Mouse (Mus musculus) MEL (cell line): ENCODE measurements around the gene Nlk. TPM values are rescaled to one million over a fixed set of nuclear protein-coding genes. Genes with fewer than 3 reads are reported as not detected.
A peak's percentile ranks its signal among the peaks of the same experiment; 100 is the strongest.
"Not testable (repeated sequence)": the region's sequence is repeated elsewhere in the genome, so short reads cannot be mapped to it uniquely, and the experiment has no call there.

ENCODE experiments used
- DNase-seq: peaks from one replicate; pipeline ENCODE4 v3.0.0; 2011; ENCODE audit warnings: low read depth, low spot score
- H3K27ac ChIP-seq: 2 replicates; pipeline ENCODE4 v1.5.1; 2012; ENCODE audit warnings: low read depth, mild to moderate bottlenecking, control low read depth, low read length, moderate library complexity; ENCODE audit not compliant: control insufficient read depth
- H3K27me3 ChIP-seq, 2 experiments: fragments of 150-350 bp in 1 of 2; sonication (generic) in 1 of 2; 2 replicates each; pipeline ENCODE4 v1.6.1; 2012; ENCODE audit warnings: low read length in 2 of 2, mild to moderate bottlenecking in 2 of 2, improper control_type of control experiment in 1 of 2, moderate library complexity in 1 of 2; ENCODE audit not compliant: insufficient read depth in 2 of 2, control insufficient read depth in 1 of 2
- H3K36me3 ChIP-seq, 2 experiments: 2 replicates each; pipeline ENCODE4 v1.6.1; 2012 to 2014; ENCODE audit warnings: low read length in 2 of 2, improper control_type of control experiment in 1 of 2, inconsistent platforms in 1 of 2, mild to moderate bottlenecking in 1 of 2; ENCODE audit not compliant: insufficient read depth in 2 of 2, control insufficient read depth in 1 of 2
- H3K4me1 ChIP-seq, 2 experiments: fragments of 150-350 bp in 1 of 2; sonication (generic) in 1 of 2; 2 replicates each; pipeline ENCODE4 v1.6.1; 2012; ENCODE audit warnings: low read length in 2 of 2, improper control_type of control experiment in 1 of 2, mild to moderate bottlenecking in 1 of 2; ENCODE audit not compliant: insufficient read depth in 2 of 2, control insufficient read depth in 1 of 2
- H3K4me3 ChIP-seq, 2 experiments: fragments of 150-350 bp in 1 of 2; sonication (generic) in 1 of 2; 2 replicates each; pipeline ENCODE4 v1.5.1; 2012; ENCODE audit warnings: low read depth in 2 of 2, low read length in 2 of 2, mild to moderate bottlenecking in 2 of 2, moderate library complexity in 2 of 2, control low read depth in 1 of 2, improper control_type of control experiment in 1 of 2; ENCODE audit not compliant: control insufficient read depth in 1 of 2, insufficient read depth in 1 of 2
- H3K79me2 ChIP-seq: 2 replicates; pipeline ENCODE4 v1.6.1; 2012; ENCODE audit warnings: mild to moderate bottlenecking, low read length, moderate library complexity; ENCODE audit not compliant: control insufficient read depth, poor library complexity, insufficient read depth
- H3K9ac ChIP-seq: 2 replicates; pipeline ENCODE4 v1.6.1; 2012; ENCODE audit warnings: low read depth, mild to moderate bottlenecking, control low read depth, low read length, moderate library complexity; ENCODE audit not compliant: control insufficient read depth, poor library complexity, severe bottlenecking
- H3K9me3 ChIP-seq: fragments of 150-350 bp; sonication (generic); replicated peaks from 2 replicates; pipeline ENCODE4 v1.6.1; 2012; ENCODE audit warnings: mild to moderate bottlenecking, low read length, improper control_type of control experiment, moderate library complexity; ENCODE audit not compliant: insufficient read depth
- CTCF ChIP-seq, 3 experiments: IDR thresholded peaks in 2 of 3; conservative IDR thresholded peaks in 1 of 3; 2 replicates each; pipeline ENCODE4 v1.5.1; 2011 to 2012; ENCODE audit warnings: low read length in 3 of 3, low read depth in 2 of 3, mild to moderate bottlenecking in 2 of 3, improper control_type of control experiment in 1 of 3, inconsistent platforms in 1 of 3, mixed read lengths in 1 of 3, moderate library complexity in 1 of 3; ENCODE audit not compliant: control insufficient read depth in 1 of 3, insufficient read depth in 1 of 3, poor library complexity in 1 of 3, severe bottlenecking in 1 of 3
- E2F4 ChIP-seq: IDR thresholded peaks from 2 replicates; pipeline ENCODE4 v1.6.1; 2011; ENCODE audit warnings: low read depth, low read length, improper control_type of control experiment, borderline replicate concordance
- ELF1 ChIP-seq: IDR thresholded peaks from 2 replicates; pipeline ENCODE4 v1.6.1; 2014; ENCODE audit warnings: low read depth, mild to moderate bottlenecking, inconsistent platforms, low read length, improper control_type of control experiment, moderate library complexity
- EP300 ChIP-seq, 2 experiments: IDR thresholded peaks; 2 replicates each; pipeline ENCODE4 v1.6.1; 2011; ENCODE audit warnings: improper control_type of control experiment in 2 of 2, low read length in 2 of 2, low read depth in 1 of 2, mild to moderate bottlenecking in 1 of 2
- ETS1 ChIP-seq: IDR thresholded peaks from 2 replicates; pipeline ENCODE4 v1.6.1; 2012; ENCODE audit warnings: low read depth, mild to moderate bottlenecking, inconsistent platforms, low read length, improper control_type of control experiment, moderate library complexity
- JUND ChIP-seq: IDR thresholded peaks from 2 replicates; pipeline ENCODE4 v1.6.1; 2011; ENCODE audit warnings: low read depth, mild to moderate bottlenecking, improper control_type of control experiment, low read length
- KAT2A ChIP-seq: conservative IDR thresholded peaks from 2 replicates; pipeline ENCODE4 v1.6.1; 2012; ENCODE audit warnings: low read depth, low read length, improper control_type of control experiment, inconsistent platforms
- MAFK ChIP-seq: IDR thresholded peaks from 2 replicates; pipeline ENCODE4 v1.6.1; 2011; ENCODE audit warnings: low read depth, mild to moderate bottlenecking, low read length, improper control_type of control experiment, borderline replicate concordance
- MAZ ChIP-seq: IDR thresholded peaks from 2 replicates; pipeline ENCODE4 v1.6.1; 2012; ENCODE audit warnings: low read depth, mild to moderate bottlenecking, inconsistent platforms, low read length, improper control_type of control experiment
- MEF2A ChIP-seq: IDR thresholded peaks from 2 replicates; pipeline ENCODE4 v1.6.1; 2014; ENCODE audit warnings: low read depth, mild to moderate bottlenecking, inconsistent platforms, low read length, improper control_type of control experiment; ENCODE audit not compliant: poor library complexity, insufficient replicate concordance, severe bottlenecking; ENCODE audit errors: extremely low read depth
- MYC ChIP-seq: IDR thresholded peaks from 2 replicates; pipeline ENCODE4 v1.6.1; 2011; ENCODE audit warnings: low read depth, mild to moderate bottlenecking, low read length, improper control_type of control experiment, moderate library complexity
- RAD21 ChIP-seq: IDR thresholded peaks from 2 replicates; pipeline ENCODE4 v1.6.1; 2011; ENCODE audit warnings: mild to moderate bottlenecking, low read depth, low read length, improper control_type of control experiment
- SMC3 ChIP-seq: IDR thresholded peaks from 2 replicates; pipeline ENCODE4 v1.6.1; 2011; ENCODE audit warnings: low read depth, low read length, improper control_type of control experiment
- TBP ChIP-seq: IDR thresholded peaks from 2 replicates; pipeline ENCODE4 v1.8.0; 2011; ENCODE audit warnings: low read depth, low read length, improper control_type of control experiment
- UBTF ChIP-seq: IDR thresholded peaks from 2 replicates; pipeline ENCODE4 v1.6.1; 2012; ENCODE audit warnings: low read depth, mild to moderate bottlenecking, inconsistent platforms, low read length, improper control_type of control experiment, moderate library complexity, borderline replicate concordance; ENCODE audit not compliant: insufficient read depth
- USF2 ChIP-seq, 2 experiments: IDR thresholded peaks; 2 replicates each; pipeline ENCODE4 v1.6.1; 2011 to 2012; ENCODE audit warnings: improper control_type of control experiment in 2 of 2, low read length in 2 of 2, borderline replicate concordance in 1 of 2, inconsistent platforms in 1 of 2, low read depth in 1 of 2, mild to moderate bottlenecking in 1 of 2; ENCODE audit not compliant: insufficient read depth in 1 of 2
- ZC3H11A ChIP-seq: IDR thresholded peaks from 2 replicates; pipeline ENCODE4 v1.6.1; 2012; ENCODE audit warnings: low read depth, mild to moderate bottlenecking, inconsistent platforms, low read length, improper control_type of control experiment
- ZKSCAN1 ChIP-seq: IDR thresholded peaks from 2 replicates; pipeline ENCODE4 v1.6.1; 2012; ENCODE audit warnings: low read depth, mild to moderate bottlenecking, inconsistent platforms, low read length, improper control_type of control experiment, moderate library complexity
- polyA plus RNA-seq, 2 experiments: library from polyadenylated mRNA; stranded (reverse) in 1 of 2; unstranded in 1 of 2; fragments of >175 nt in 1 of 2; fragments of >200 nt in 1 of 2; gene quantifications; 2 replicates each; pipeline versions ENCODE4 v1.2.1 to v1.2.4; 2012; ENCODE audit warnings: low replicate concordance in 2 of 2, low read depth in 1 of 2; ENCODE audit not compliant: insufficient read length in 2 of 2, insufficient read depth in 1 of 2, missing spikeins in 1 of 2
- total RNA-seq: library from RNA; depleted of rRNA; stranded (reverse); fragments of 300-350 nt; gene quantifications from 2 replicates; pipeline ENCODE4 v1.2.3, GENCODE M21; 2012

Nlk gene
- total and polyA plus RNA-seq, 3 experiments, result 16.9 to 17.9 TPM; not detected in 1

DNA sequence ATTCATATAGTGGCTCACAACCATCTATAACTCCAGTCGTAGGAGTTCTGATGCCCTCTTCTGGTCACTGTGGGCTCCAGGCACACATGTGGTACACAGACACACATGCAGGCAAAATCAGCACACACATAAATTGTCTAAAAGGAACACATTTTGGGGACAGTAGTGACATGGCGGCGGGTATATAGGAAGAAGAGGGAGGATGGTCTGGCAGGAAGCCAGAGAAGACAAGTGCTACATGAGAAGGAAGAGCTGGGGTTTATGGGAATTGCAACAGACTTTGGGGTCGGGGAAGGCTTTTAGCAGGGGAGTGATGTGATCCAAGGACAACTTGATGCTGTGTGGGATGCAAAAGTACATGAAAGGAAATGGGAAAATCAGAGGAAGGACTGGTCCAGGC lies 162.7 kb downstream of the Nlk start:
- TF ChIP-seq CTCF (IDR thresholded peaks at IDR 0.05 in 2 of 3, conservative IDR thresholded peaks at IDR 0.05 in 1 of 3; ENCODE audit: control insufficient read depth in 1 of 3, insufficient read depth in 1 of 3, low read depth in 2 of 3, low read length in 3 of 3, poor library complexity in 1 of 3, severe bottlenecking in 1 of 3) (peak; percentile 19 to 43 (median 29); a peak in 5 of 6 replicates), RAD21 (peak; percentile 11), USF2 (IDR thresholded peaks at IDR 0.05; ENCODE audit: borderline replicate concordance in 1 of 2, insufficient read depth in 1 of 2, low read depth in 1 of 2, low read length in 2 of 2) (no peak), SMC3 (peak; percentile 29; the same call in 1 of the 2 replicates), ZKSCAN1 (no peak), TBP (no peak)
- no peak overlapping the region for H3K9ac ChIP-seq
- peaks cover 0 to 34% of the 10 kb centered on the region in 2 experiments; a peak in 3 of 4 replicates for H3K4me1 ChIP-seq
- no peaks in the 10 kb centered on the region for H3K9me3 ChIP-seq
- H3K36me3 ChIP-seq, result peaks cover 3 to 25% of the 10 kb centered on the region in 2 experiments
- H3K27ac ChIP-seq, result no peak overlapping the region
- H3K79me2 ChIP-seq, result peaks cover 23% of the 10 kb centered on the region
- no peak overlapping the region for H3K4me3 ChIP-seq
- DNase-seq, result no peak
- no peaks in the 10 kb centered on the region for H3K27me3 ChIP-seq

DNA sequence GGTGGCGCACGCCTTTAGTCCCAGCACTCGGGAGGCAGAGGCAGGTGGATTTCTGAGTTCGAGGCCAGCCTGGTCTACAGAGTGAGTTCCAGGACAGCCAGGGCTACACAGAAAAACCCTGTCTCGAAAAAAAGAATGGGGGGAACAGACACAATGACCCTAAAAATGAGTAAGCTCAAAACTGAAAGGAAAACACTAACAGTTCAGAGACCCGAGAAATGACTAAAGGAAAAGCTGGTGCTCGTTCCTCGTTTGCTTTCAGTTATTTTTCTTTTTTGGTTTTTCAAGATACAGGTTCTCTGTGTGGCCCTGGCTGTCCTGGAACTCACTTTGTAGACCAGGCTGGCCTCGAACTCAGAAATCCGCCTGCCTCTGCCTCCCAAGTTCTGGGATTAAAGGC lies 165.7 kb downstream of the Nlk start:
- H3K4me3 ChIP-seq, H3K27me3 ChIP-seq, H3K79me2 ChIP-seq, H3K9ac ChIP-seq, H3K27ac ChIP-seq, DNase-seq, H3K36me3 ChIP-seq, H3K9me3 ChIP-seq: not testable (repeated sequence)
- H3K4me1 ChIP-seq, result peaks cover 0 to 12% of the 10 kb centered on the region in 2 experiments; a peak in 3 of 4 replicates

DNA sequence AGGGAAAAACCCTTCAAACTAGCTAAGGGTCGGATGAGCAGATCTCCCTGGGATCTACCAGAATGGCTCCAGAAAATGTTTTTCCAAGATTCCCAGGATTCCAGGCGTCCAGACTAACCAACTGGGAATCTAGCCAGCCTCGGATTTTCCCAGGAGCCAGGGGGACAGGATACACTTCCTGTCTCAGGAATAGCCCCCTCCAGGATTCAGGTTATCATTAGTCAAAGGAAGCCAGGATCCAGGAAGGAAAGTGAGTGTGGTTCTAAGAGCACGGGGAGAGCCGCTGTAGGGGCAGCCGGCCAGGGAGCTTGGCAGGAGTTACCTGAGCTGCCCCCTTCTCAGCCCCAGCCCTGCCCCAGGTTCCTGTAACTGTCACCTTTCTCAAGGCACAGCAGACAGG lies 166.1 kb downstream of the Nlk start:
- Histone ChIP-seq H3K27me3 (no peaks in the 10 kb centered on the region), H3K4me3 (no peak overlapping the region), H3K4me1 (peaks cover 0 to 12% of the 10 kb centered on the region in 2 experiments; a peak in 3 of 4 replicates), H3K79me2 (no peaks in the 10 kb centered on the region), H3K27ac (no peak overlapping the region), H3K9me3 (no peaks in the 10 kb centered on the region), H3K36me3 (peaks cover 0 to 8% of the 10 kb centered on the region in 2 experiments; a peak in 2 of 4 replicates), H3K9ac (no peak overlapping the region)
- TF ChIP-seq MAFK, result no peak
- TF ChIP-seq ZKSCAN1, result no peak
- no peak for TF ChIP-seq ZC3H11A
- no peak for TF ChIP-seq MEF2A
- no peak for TF ChIP-seq KAT2A
- TF ChIP-seq ELF1, result no peak
- no peak for TF ChIP-seq MAZ
- no peak for TF ChIP-seq MYC
- TF ChIP-seq ETS1, result no peak
- no peak for TF ChIP-seq E2F4
- no peak for TF ChIP-seq UBTF
- TF ChIP-seq EP300 (IDR thresholded peaks at IDR 0.05; ENCODE audit: low read depth in 1 of 2, low read length in 2 of 2), result no peak
- no peak for TF ChIP-seq JUND
- no peak for TF ChIP-seq SMC3
- no peak for DNase-seq
